Mouse (Mus musculus) lung, embryonic 15.5 days (tissue): ENCODE measurements at regions not wholly inside any gene's neighbourhood (a gene's known extent, or its start where the extent isn't known, plus 50 kb on each side); places are given as distances from the start of the nearest gene placed in this dataset.

ENCODE experiments used
- ATAC-seq: fragments of 200-750 bp; cut with Nextera tagmentation; 2 replicates; pipeline ENCODE4 v1.8.0; 2017; ENCODE audit warnings: moderate number of reproducible peaks, borderline replicate concordance; ENCODE audit not compliant: low FRiP score, low TSS enrichment; ENCODE audit errors: extremely low read depth
- H3K27ac ChIP-seq: fragments of 300-500 bp; sonication (generic); 2 replicates; pipeline ENCODE4 v1.5.1; 2015; ENCODE audit warnings: moderate library complexity, mild to moderate bottlenecking, inconsistent platforms
- H3K27me3 ChIP-seq: fragments of 300-500 bp; sonication (generic); 2 replicates; pipeline ENCODE4 v1.6.1; 2015; ENCODE audit warnings: inconsistent platforms
- H3K36me3 ChIP-seq: fragments of 300-500 bp; sonication (generic); 2 replicates; pipeline ENCODE4 v1.6.1; 2015; ENCODE audit warnings: inconsistent platforms
- H3K4me1 ChIP-seq: fragments of 300-500 bp; sonication (generic); 2 replicates; pipeline ENCODE4 v1.6.1; 2015; ENCODE audit warnings: inconsistent platforms
- H3K4me2 ChIP-seq: fragments of 300-500 bp; sonication (generic); 2 replicates; pipeline ENCODE4 v1.6.1; 2015; ENCODE audit warnings: inconsistent platforms, mild to moderate bottlenecking, moderate library complexity
- H3K4me3 ChIP-seq: fragments of 300-500 bp; sonication (generic); 2 replicates; pipeline ENCODE4 v1.5.1; 2015; ENCODE audit warnings: mild to moderate bottlenecking, inconsistent platforms
- H3K9ac ChIP-seq: fragments of 300-500 bp; sonication (generic); 2 replicates; pipeline ENCODE4 v1.6.1; 2015; ENCODE audit warnings: inconsistent platforms
- H3K9me3 ChIP-seq: fragments of 300-500 bp; sonication (generic); 2 replicates; pipeline ENCODE4 v1.6.1; 2016; ENCODE audit warnings: inconsistent platforms
- WGBS: fragments of 180-500 bp; shearing (Covaris S2); methylation state at CpG from one replicate; pipeline ENCODE4 v1.1.7; 2015; 5-methylcytosine and 5-hydroxymethylcytosine counted together

DNA sequence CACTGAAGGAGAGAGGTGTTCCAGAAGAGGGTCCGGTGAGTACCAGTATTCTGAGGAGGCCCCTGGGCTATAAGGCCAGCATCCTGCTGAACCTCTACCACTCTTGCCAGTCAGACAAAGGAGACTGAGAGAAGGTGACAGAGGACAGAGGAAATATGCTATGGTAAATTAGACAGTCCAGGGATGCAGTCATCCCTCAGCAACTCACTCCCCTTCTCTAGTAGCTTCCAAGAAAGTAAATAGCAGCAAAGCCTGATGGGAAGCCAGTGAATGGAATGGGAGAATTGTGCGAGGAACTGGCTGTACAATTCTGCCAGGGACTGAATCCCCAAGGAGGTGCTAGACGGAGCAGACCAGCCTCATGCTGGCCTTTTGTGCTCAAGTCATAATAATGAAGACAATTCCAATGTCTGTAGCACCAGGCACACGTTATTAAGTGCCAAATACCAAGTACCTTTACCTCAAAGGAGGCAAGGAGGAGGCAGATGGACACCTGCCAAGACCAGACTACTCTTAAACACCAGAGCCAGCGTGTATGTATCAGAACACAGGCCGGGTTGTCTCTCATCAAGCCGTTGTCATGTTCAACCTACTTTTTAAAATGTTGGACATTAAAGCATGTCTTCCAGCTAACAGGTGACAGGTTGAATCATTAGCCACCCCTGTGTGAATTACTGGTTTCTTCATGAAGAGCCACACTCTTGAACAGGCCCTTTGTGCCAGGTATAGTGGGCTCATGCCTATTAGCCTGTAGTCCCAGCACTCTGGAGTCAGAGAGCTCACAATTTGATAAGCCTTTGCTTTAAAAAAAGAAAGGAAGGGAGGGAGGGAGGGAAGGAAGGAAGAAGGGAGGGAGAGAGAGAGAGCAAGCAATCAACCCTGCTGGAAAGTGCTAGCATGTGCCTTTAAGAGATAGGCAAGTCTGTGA lies 74.4 kb upstream of the Frmd6 start:
- Histone ChIP-seq H3K4me2 (no peak overlapping the region), H3K36me3 (no peaks in the 10 kb centered on the region), H3K4me1 (peaks cover 18% of the 10 kb centered on the region), H3K9ac (no peak overlapping the region), H3K27me3 (no peaks in the 10 kb centered on the region), H3K9me3 (no peaks in the 10 kb centered on the region), H3K27ac (peak overlapping the region; percentile 58), H3K4me3 (no peak overlapping the region)
- 64% methylated on average over 7 of the region's 7 CpGs for WGBS
- no peak for ATAC-seq

DNA sequence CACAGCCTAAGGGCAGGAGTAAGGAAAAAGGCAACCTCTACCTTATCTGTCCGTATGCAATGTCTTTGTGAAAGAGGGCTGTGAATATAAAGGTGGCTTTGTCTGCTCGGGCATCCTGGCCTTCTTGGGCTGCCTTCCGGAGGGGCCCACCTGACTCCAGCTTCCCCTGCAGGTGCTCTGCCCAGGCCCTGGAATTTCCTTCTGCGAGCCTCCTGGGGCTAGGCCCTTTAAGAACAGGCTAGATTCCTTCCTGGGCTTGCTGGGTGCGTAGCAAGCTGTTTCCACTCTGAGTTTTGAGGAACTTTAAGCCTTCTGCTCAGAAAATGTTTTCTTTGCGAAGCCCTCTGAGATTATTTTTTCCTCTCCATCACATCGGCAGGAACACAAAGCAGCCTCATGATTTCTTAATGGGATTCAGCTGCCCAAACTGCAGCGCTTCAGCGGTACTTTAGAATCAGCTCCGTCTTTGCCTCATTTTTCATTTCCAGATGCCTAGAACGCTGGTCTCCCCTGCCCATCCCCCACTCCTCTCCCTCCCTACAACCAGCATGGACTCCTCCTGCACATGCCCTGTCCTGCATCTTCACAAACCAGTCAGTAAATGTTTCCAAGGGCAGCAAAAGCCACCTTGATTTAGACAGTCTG lies 72.9 kb upstream of the Frmd6 start:
- Histone ChIP-seq H3K4me2 (0 out of 2 replicates have a peak overlapping the region, but pooled peaks have one; percentile 1), H3K9me3 (no peaks in the 10 kb centered on the region), H3K4me1 (peaks cover 18% of the 10 kb centered on the region), H3K27me3 (no peaks in the 10 kb centered on the region), H3K27ac (peak overlapping the region; percentile 76), H3K4me3 (no peak overlapping the region), H3K9ac (no peak overlapping the region), H3K36me3 (no peaks in the 10 kb centered on the region)
- WGBS, result 24% methylated on average over 11 of the region's 11 CpGs
- peak; percentile 42; the same call in 1 of the 2 replicates for ATAC-seq

GRCm38 (mm10) chr12:70752911-70753290 lies 72.4 kb upstream of the Frmd6 start:
- H3K27ac ChIP-seq, result peak overlapping the region; percentile 76
- H3K9ac ChIP-seq, result no peak overlapping the region
- H3K4me3 ChIP-seq, result no peak overlapping the region
- H3K4me2 ChIP-seq, result 0 out of 2 replicates have a peak overlapping the region, but pooled peaks have one; percentile 1
- no peak for ATAC-seq
- H3K9me3 ChIP-seq, result no peaks in the 10 kb centered on the region
- WGBS, result 37% methylated on average over 4 of the region's 4 CpGs
- H3K27me3 ChIP-seq, result no peaks in the 10 kb centered on the region
- H3K4me1 ChIP-seq, result peaks cover 18% of the 10 kb centered on the region
- H3K36me3 ChIP-seq, result no peaks in the 10 kb centered on the region

DNA sequence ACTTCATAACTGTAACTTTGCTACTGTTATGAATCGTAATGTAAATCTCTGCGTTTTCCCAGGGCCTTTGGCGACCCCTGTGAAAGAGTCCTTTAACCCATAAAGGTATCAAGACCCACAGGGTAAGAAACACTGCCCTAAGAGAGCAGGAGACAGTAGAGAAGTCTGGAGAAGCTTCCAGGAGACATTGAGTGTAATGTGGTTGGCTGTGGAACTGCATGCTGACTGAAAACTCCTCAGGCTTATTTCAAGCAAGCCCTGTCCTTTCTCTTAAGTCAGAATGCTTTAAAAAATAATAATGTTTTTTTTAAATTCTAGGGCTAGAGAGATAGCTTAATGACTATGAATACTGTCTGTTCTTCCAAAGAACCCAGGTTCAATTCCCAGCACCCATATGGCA lies 71.9 kb upstream of the Frmd6 start:
- no peak for ATAC-seq
- WGBS, result 89% methylated on average over 3 of the region's 3 CpGs
- H3K4me1 ChIP-seq, result peaks cover 18% of the 10 kb centered on the region
- no peaks in the 10 kb centered on the region for H3K36me3 ChIP-seq
- H3K27ac ChIP-seq, result peak overlapping the region; percentile 76; the same call in 1 of the 2 replicates
- no peak overlapping the region for H3K9ac ChIP-seq
- no peaks in the 10 kb centered on the region for H3K9me3 ChIP-seq
- no peaks in the 10 kb centered on the region for H3K27me3 ChIP-seq
- no peak overlapping the region for H3K4me2 ChIP-seq
- no peak overlapping the region for H3K4me3 ChIP-seq

GRCm38 (mm10) chr12:70758080-70758479 lies 67.2 kb upstream of the Frmd6 start:
- Histone ChIP-seq H3K9me3 (no peaks in the 10 kb centered on the region), H3K27ac (no peak overlapping the region), H3K9ac (no peak overlapping the region), H3K27me3 (no peaks in the 10 kb centered on the region), H3K4me2 (no peak overlapping the region), H3K4me3 (no peak overlapping the region), H3K4me1 (peaks cover 3% of the 10 kb centered on the region; the same call in 1 of the 2 replicates), H3K36me3 (no peaks in the 10 kb centered on the region)
- no peak for ATAC-seq
- WGBS, result 83% methylated on average over 6 of the region's 6 CpGs

GRCm38 (mm10) chr12:70763542-70763941 lies 61.8 kb upstream of the Frmd6 start:
- Histone ChIP-seq H3K4me3 (no peak overlapping the region), H3K36me3 (no peaks in the 10 kb centered on the region), H3K27me3 (no peaks in the 10 kb centered on the region), H3K9me3 (no peaks in the 10 kb centered on the region), H3K9ac (no peak overlapping the region), H3K4me2 (no peak overlapping the region), H3K27ac (no peak overlapping the region), H3K4me1 (no peaks in the 10 kb centered on the region)
- ATAC-seq, result no peak
- WGBS, result 89% methylated on average over 12 of the region's 12 CpGs

GRCm38 (mm10) chr12:70766319-70766718 lies 59.0 kb upstream of the Frmd6 start:
- Histone ChIP-seq H3K9me3 (no peaks in the 10 kb centered on the region), H3K36me3 (no peaks in the 10 kb centered on the region), H3K4me3 (no peak overlapping the region), H3K27ac (no peak overlapping the region), H3K4me2 (no peak overlapping the region), H3K9ac (no peak overlapping the region), H3K27me3 (no peaks in the 10 kb centered on the region), H3K4me1 (0 out of 2 replicates have a peak, but pooled peaks cover 3% of the 10 kb centered on the region)
- ATAC-seq, result no peak
- WGBS, result 77% methylated on average over 4 of the region's 4 CpGs

- no peak overlapping the region for H3K9ac ChIP-seq
- ATAC-seq, result no peak
- no peak overlapping the region for H3K4me3 ChIP-seq
- no peaks in the 10 kb centered on the region for H3K27me3 ChIP-seq
- 52% methylated on average over 4 of the region's 4 CpGs for WGBS
- 0 out of 2 replicates have a peak, but pooled peaks cover 3% of the 10 kb centered on the region for H3K4me1 ChIP-seq
- H3K27ac ChIP-seq, result no peak overlapping the region
- H3K9me3 ChIP-seq, result no peaks in the 10 kb centered on the region
- H3K36me3 ChIP-seq, result no peaks in the 10 kb centered on the region
- H3K4me2 ChIP-seq, result no peak overlapping the region
Measured at GRCm38 (mm10) chr12:70767959-70768358, 57.4 kb upstream of the Frmd6 start.

DNA sequence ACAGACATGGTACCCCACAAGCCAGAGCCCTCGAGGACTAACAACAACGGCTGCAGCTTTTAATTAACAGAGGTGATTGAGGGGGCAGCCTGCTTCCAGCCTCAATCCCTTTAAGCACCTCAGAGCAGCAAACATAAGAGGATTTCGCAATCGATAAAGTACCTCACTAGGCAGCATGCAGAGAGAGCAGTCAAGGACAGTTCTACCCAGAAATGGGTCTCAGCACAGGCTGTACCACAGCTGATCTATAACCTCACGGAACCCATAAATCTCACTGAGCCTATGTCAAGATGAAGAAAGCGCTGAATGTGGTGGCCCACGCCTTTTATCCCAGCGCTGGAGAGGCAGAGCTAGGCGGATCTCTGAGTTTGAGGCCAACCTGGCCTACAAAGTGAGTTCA lies 56.6 kb upstream of the Frmd6 start:
- H3K36me3 ChIP-seq, result no peaks in the 10 kb centered on the region
- H3K4me3 ChIP-seq, result no peak overlapping the region
- no peaks in the 10 kb centered on the region for H3K27me3 ChIP-seq
- H3K4me1 ChIP-seq, result peaks cover 8% of the 10 kb centered on the region; the same call in 1 of the 2 replicates
- WGBS, result 71% methylated on average over 9 of the region's 9 CpGs
- ATAC-seq, result no peak
- H3K9ac ChIP-seq, result no peak overlapping the region
- no peak overlapping the region for H3K4me2 ChIP-seq
- H3K9me3 ChIP-seq, result no peaks in the 10 kb centered on the region
- H3K27ac ChIP-seq, result no peak overlapping the region

GRCm38 (mm10) chr12:70769538-70770176 lies 55.7 kb upstream of the Frmd6 start:
- Histone ChIP-seq H3K4me3 (no peak overlapping the region), H3K9ac (no peak overlapping the region), H3K36me3 (no peaks in the 10 kb centered on the region), H3K4me2 (no peak overlapping the region), H3K4me1 (peaks cover 16% of the 10 kb centered on the region), H3K9me3 (no peaks in the 10 kb centered on the region), H3K27ac (no peak overlapping the region), H3K27me3 (no peaks in the 10 kb centered on the region)
- 62% methylated on average over 12 of the region's 12 CpGs for WGBS
- ATAC-seq, result no peak; the same call in 1 of the 2 replicates

DNA sequence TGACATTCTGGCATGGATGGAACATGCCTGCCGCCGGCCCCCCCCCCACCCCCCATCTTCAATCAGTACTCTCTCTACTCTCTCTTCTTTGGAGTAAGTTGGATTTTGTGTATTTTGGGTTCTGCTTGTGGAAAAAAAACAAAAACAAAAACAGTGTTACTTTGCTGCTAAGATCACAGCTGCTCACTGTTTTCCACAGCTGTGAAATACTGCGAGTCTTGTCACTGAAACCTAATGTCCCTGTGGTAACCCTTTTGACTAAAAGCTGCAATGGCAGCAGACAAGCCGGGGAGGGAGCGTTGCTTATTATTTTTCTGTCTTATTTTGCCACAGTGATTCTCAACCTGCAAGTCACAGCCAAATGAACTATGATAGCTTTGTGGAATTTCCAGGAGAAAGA lies 51.3 kb upstream of the Frmd6 start:
- Histone ChIP-seq H3K27ac (peak overlapping the region; percentile 46), H3K27me3 (no peaks in the 10 kb centered on the region), H3K9me3 (no peaks in the 10 kb centered on the region), H3K4me2 (no peak overlapping the region), H3K4me3 (no peak overlapping the region), H3K36me3 (no peaks in the 10 kb centered on the region), H3K9ac (no peak overlapping the region), H3K4me1 (peaks cover 33% of the 10 kb centered on the region)
- no peak for ATAC-seq
- 61% methylated on average over 5 of the region's 5 CpGs for WGBS
